Mouse (Mus musculus) lung, postnatal 25 days (tissue): ENCODE measurements around the gene Gm14418.
"Not testable (repeated sequence)": the region's sequence is repeated elsewhere in the genome, so short reads cannot be mapped to it uniquely, and the experiment has no call there.

Experiments
- DNase-seq: peaks from one replicate; pipeline ENCODE4 v3.0.0; 2022; ENCODE audit warnings: low spot score

Gm14418 gene

DNA sequence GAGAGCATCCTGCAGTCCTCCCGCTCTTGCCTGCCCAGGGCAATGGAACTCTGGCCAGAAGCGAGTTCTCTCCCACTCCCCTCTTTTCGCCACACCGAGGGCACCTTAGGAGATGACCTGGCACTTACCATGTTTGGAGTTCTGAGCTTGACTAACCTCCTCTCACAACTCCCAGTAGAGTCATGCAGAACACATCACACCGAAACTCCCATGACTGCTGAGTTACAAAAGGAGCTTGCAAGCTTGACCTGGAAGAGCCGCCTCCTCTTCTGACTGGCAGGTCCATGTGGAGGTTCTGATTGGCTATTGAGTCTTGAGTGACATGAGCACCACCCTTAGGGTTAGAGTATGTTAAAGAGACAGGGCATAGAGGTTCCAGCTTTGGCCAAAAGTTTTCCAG is at the start of gene Gm14418:
TSS of gene Gm14418 (minus strand) at position 225 of the 400 bp plus-strand sequence.
- not testable (repeated sequence) for DNase-seq
